Mouse (Mus musculus) intestine, embryonic 16.5 days (tissue): ENCODE data around the gene Aebp1. TPM values are rescaled to one million over a fixed set of nuclear protein-coding genes. Genes with fewer than 3 reads are reported as not detected.

Experiments
- ATAC-seq: fragments of 200-750 bp; cut with Nextera tagmentation; 2 replicates; pipeline ENCODE4 v1.8.0; 2017; ENCODE audit warnings: moderate TSS enrichment, moderate library complexity
- H3K27ac ChIP-seq: fragments of 300-500 bp; sonication (generic); 2 replicates; pipeline ENCODE4 v1.5.1; 2014; ENCODE audit warnings: mild to moderate bottlenecking, low read length
- H3K27me3 ChIP-seq: fragments of 300-500 bp; sonication (generic); replicated peaks from 2 replicates; pipeline ENCODE4 v1.6.1; 2014; ENCODE audit warnings: low read length, control low read depth, mixed read lengths; ENCODE audit not compliant: control insufficient read depth, insufficient read depth
- H3K36me3 ChIP-seq: fragments of 300-500 bp; sonication (generic); 2 replicates; pipeline ENCODE4 v1.6.1; 2014; ENCODE audit warnings: low read length, control low read depth; ENCODE audit not compliant: control insufficient read depth, insufficient read depth
- H3K4me1 ChIP-seq: fragments of 300-500 bp; sonication (generic); 2 replicates; pipeline ENCODE4 v1.6.1; 2014; ENCODE audit warnings: low read length, control low read depth, mixed read lengths; ENCODE audit not compliant: control insufficient read depth, insufficient read depth
- H3K4me2 ChIP-seq: fragments of 300-500 bp; sonication (generic); 2 replicates; pipeline ENCODE4 v1.6.1; 2014; ENCODE audit warnings: low read depth, low read length, control low read depth
- H3K4me3 ChIP-seq: fragments of 300-500 bp; sonication (generic); 2 replicates; pipeline ENCODE4 v1.5.1; 2014; ENCODE audit warnings: mild to moderate bottlenecking, low read length
- H3K9ac ChIP-seq: fragments of 300-500 bp; sonication (generic); 2 replicates; pipeline ENCODE4 v1.6.1; 2014; ENCODE audit warnings: low read depth, low read length
- H3K9me3 ChIP-seq: fragments of 300-500 bp; sonication (generic); 2 replicates; pipeline ENCODE4 v1.6.1; 2016; ENCODE audit warnings: low read length, control low read depth; ENCODE audit not compliant: control insufficient read depth
- WGBS: fragments of 180-500 bp; shearing (Covaris S2); extraction: QIAGEN DNeasy Blood & Tissue Kit; methylation state at CpG from one replicate; pipeline ENCODE4 v1.1.7; 2014; 5-methylcytosine and 5-hydroxymethylcytosine counted together
- polyA plus RNA-seq: library from polyadenylated mRNA; unstranded; fragments of >200 nt; fragmentation: Nextera tagmentation; extraction: Ambion mirVana; gene quantifications from 2 replicates; pipeline ENCODE4 v1.2.1, GENCODE M21; 2015

Aebp1 gene
- polyA plus RNA-seq, 1 experiment from 2014 or later, result 38.4 TPM

GRCm38 (mm10) chr11:5897839-5898238, 36.1 kb downstream of the Aebp1 start:
- Histone ChIP-seq H3K27me3 (no peaks in the 10 kb centered on the region), H3K4me3 (peak overlapping the region; percentile 24)

GRCm38 (mm10) chr11:5898531-5898930, 36.8 kb downstream of the Aebp1 start, which contains the start of gene Myl7:
Myl7 (minus strand) TSS chr11:5898782.
- Histone ChIP-seq H3K9ac (peak within 1 kb of the TSS; percentile 38), H3K4me2 (peak within 1 kb of the TSS; percentile 39), H3K27ac (no peak within 1 kb of the TSS; the same call in 1 of the 2 replicates), H3K4me1 (peaks cover 61% of the 10 kb centered on the region), H3K9me3 (no peaks in the 10 kb centered on the region), H3K36me3 (no peaks in the 10 kb centered on the region), H3K27me3 (no peaks in the 10 kb centered on the region), H3K4me3 (peak within 1 kb of the TSS; percentile 24)
- 46% methylated on average over 5 of the region's 5 CpGs for WGBS
- ATAC-seq, result no peak

More at GRCm38 (mm10) chr11:5897839-5898238, 36.1 kb downstream of the Aebp1 start:
- Histone ChIP-seq H3K4me2 (peak overlapping the region; percentile 39), H3K4me1 (peaks cover 66% of the 10 kb centered on the region), H3K36me3 (no peaks in the 10 kb centered on the region), H3K9me3 (no peaks in the 10 kb centered on the region), H3K27ac (no peak overlapping the region; the same call in 1 of the 2 replicates), H3K9ac (peak overlapping the region; percentile 38)
- 27% methylated on average over 10 of the region's 10 CpGs for WGBS
- no peak for ATAC-seq

DNA sequence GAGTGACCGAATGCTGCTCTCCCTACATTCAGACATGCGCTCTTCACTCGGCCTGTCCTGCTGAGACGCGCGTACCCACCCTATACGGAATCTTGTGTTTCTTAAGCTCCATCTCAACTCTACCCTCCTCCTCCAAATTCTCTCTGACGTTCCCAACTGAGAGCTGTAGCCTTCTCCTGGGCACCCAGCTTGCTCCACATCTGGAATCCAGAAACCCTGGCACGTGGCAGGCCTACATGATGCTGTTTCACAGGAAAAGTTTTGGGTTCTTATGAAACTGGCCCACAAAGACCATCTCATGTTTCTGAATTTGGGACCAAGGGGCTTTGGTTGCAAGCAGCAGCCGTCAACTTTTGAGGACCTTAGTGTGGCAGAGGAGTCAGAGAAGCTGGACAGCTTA, 37.5 kb downstream of the Aebp1 start:
- Histone ChIP-seq H3K27ac (no peak overlapping the region), H3K4me1 (peaks cover 54% of the 10 kb centered on the region), H3K36me3 (no peaks in the 10 kb centered on the region), H3K9me3 (no peaks in the 10 kb centered on the region), H3K4me2 (no peak overlapping the region), H3K9ac (no peak overlapping the region), H3K27me3 (no peaks in the 10 kb centered on the region), H3K4me3 (no peak overlapping the region)
- 93% methylated on average over 10 of the region's 10 CpGs for WGBS
- no peak for ATAC-seq

- Histone ChIP-seq H3K4me3 (peak overlapping the region; percentile 46), H3K27me3 (no peaks in the 10 kb centered on the region), H3K4me1 (peaks cover 40% of the 10 kb centered on the region), H3K27ac (peak overlapping the region; percentile 70), H3K36me3 (no peaks in the 10 kb centered on the region), H3K9me3 (no peaks in the 10 kb centered on the region), H3K4me2 (peak overlapping the region; percentile 80), H3K9ac (peak overlapping the region; percentile 64)
- WGBS, result 24% methylated on average over 3 of the region's 3 CpGs
- no peak for ATAC-seq
These were observed 39.6 kb downstream of the Aebp1 start for GRCm38 (mm10) chr11:5901320-5901719.

GRCm38 (mm10) chr11:5901950-5902349, 40.2 kb downstream of the Aebp1 start:
- Histone ChIP-seq H3K4me2 (peak overlapping the region; percentile 80), H3K27me3 (no peaks in the 10 kb centered on the region), H3K4me1 (peaks cover 36% of the 10 kb centered on the region), H3K36me3 (no peaks in the 10 kb centered on the region), H3K9ac (peak overlapping the region; percentile 64), H3K27ac (peak overlapping the region; percentile 70), H3K9me3 (no peaks in the 10 kb centered on the region), H3K4me3 (peak overlapping the region; percentile 46)
- under 1% methylated on average over 32 of the region's 32 CpGs for WGBS
- peak; percentile 80 for ATAC-seq

DNA sequence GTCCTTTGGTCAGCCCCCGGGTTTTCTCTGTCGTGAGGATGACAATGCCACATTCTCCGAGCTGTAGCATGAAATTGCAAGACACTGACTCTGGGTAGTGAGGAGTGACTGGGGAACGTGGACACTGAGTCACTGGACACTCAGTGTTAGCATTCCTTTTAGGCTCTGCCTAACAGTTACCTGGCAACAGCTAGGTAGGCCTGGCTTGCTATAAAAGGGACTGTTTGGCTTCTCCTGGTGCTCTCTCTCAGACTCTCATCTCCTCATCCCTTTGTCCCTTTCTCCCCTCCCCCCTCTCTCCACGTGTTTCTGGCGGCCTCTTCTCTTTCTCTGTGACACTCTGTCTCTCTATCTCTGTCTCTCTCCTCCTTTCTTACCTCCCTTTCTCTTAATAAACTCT, 40.6 kb downstream of the Aebp1 start:
- Histone ChIP-seq H3K27ac (peak overlapping the region; percentile 70), H3K27me3 (no peaks in the 10 kb centered on the region), H3K4me3 (peak overlapping the region; percentile 46), H3K9ac (peak overlapping the region; percentile 64), H3K4me1 (peaks cover 32% of the 10 kb centered on the region), H3K4me2 (peak overlapping the region; percentile 80), H3K36me3 (no peaks in the 10 kb centered on the region), H3K9me3 (no peaks in the 10 kb centered on the region)
- 12% methylated on average over 6 of the region's 6 CpGs for WGBS
- peak; percentile 23; the same call in 1 of the 2 replicates for ATAC-seq

- 83% methylated on average over 2 of the region's 2 CpGs for WGBS
- H3K27me3 ChIP-seq, result no peaks in the 10 kb centered on the region
- no peak for ATAC-seq
These were observed 42.1 kb downstream of the Aebp1 start for GRCm38 (mm10) chr11:5903844-5904243.

GRCm38 (mm10) chr11:5904357-5904756, 42.6 kb downstream of the Aebp1 start:
- H3K4me3 ChIP-seq, result no peak overlapping the region
- 79% methylated on average over 19 of the region's 19 CpGs for WGBS
- H3K36me3 ChIP-seq, result no peaks in the 10 kb centered on the region
- no peak for ATAC-seq
- no peak overlapping the region for H3K27ac ChIP-seq
- H3K4me1 ChIP-seq, result peaks cover 24% of the 10 kb centered on the region
- H3K9ac ChIP-seq, result no peak overlapping the region
- H3K9me3 ChIP-seq, result no peaks in the 10 kb centered on the region
- H3K27me3 ChIP-seq, result no peaks in the 10 kb centered on the region
- no peak overlapping the region for H3K4me2 ChIP-seq

More at GRCm38 (mm10) chr11:5903844-5904243, 42.1 kb downstream of the Aebp1 start:
- H3K9ac ChIP-seq, result no peak overlapping the region
- H3K27ac ChIP-seq, result no peak overlapping the region
- H3K4me1 ChIP-seq, result peaks cover 22% of the 10 kb centered on the region
- H3K9me3 ChIP-seq, result no peaks in the 10 kb centered on the region
- no peaks in the 10 kb centered on the region for H3K36me3 ChIP-seq
- H3K4me2 ChIP-seq, result no peak overlapping the region
- no peak overlapping the region for H3K4me3 ChIP-seq

- 95% methylated on average over 6 of the region's 6 CpGs for WGBS
- Histone ChIP-seq H3K36me3 (no peaks in the 10 kb centered on the region), H3K27me3 (no peaks in the 10 kb centered on the region), H3K4me3 (no peak overlapping the region), H3K4me1 (peaks cover 29% of the 10 kb centered on the region), H3K4me2 (no peak overlapping the region), H3K27ac (no peak overlapping the region), H3K9me3 (no peaks in the 10 kb centered on the region), H3K9ac (no peak overlapping the region)
- ATAC-seq, result no peak
These were observed 43.1 kb downstream of the Aebp1 start for GRCm38 (mm10) chr11:5904871-5905270.
